8 mouse cellular contexts compared by ENCODE assay signal in genomic region chr2:128177241-128177661, GRCm38 (mm10). TPM values are rescaled to one million over a fixed set of nuclear protein-coding genes. Genes with fewer than 3 reads are reported as not detected.
DNase-seq lines count a peak whose midpoint lies in the region; ATAC-seq and TF ChIP-seq lines count a peak whose summit lies in the region.

No protein-coding gene starts in this region.

- no peaks in the 10 kb centered on the region for H3K9me3 ChIP-seq in forebrain, embryonic 10.5 days
- no peaks in the 10 kb centered on the region for H3K9me3 ChIP-seq in forebrain, postnatal 0 days (ENCODE audit: low read length)
- H3K9me3 ChIP-seq in midbrain, embryonic 10.5 days (replicated peaks), result no peaks in the 10 kb centered on the region
- H3K9me3 ChIP-seq in midbrain, embryonic 16.5 days (replicated peaks; ENCODE audit: control insufficient read depth, low read length, poor library complexity, severe bottlenecking), result no peaks in the 10 kb centered on the region
- no peaks in the 10 kb centered on the region for H3K9me3 ChIP-seq in heart, embryonic 10.5 days
- no peaks in the 10 kb centered on the region for H3K9me3 ChIP-seq in stomach, embryonic 15.5 days

- no peak overlapping the region for H3K4me2 ChIP-seq in forebrain, postnatal 0 days (ENCODE audit: low read depth)
- H3K4me2 ChIP-seq in midbrain, embryonic 16.5 days (ENCODE audit: low read length), result no peak overlapping the region
- no peak overlapping the region for H3K4me2 ChIP-seq in stomach, embryonic 15.5 days

- H3K36me3 ChIP-seq in forebrain, embryonic 10.5 days (replicated peaks), result no peaks in the 10 kb centered on the region
- no peaks in the 10 kb centered on the region for H3K36me3 ChIP-seq in forebrain, postnatal 0 days (ENCODE audit: insufficient read depth)
- no peaks in the 10 kb centered on the region for H3K36me3 ChIP-seq in midbrain, embryonic 10.5 days
- no peaks in the 10 kb centered on the region for H3K36me3 ChIP-seq in midbrain, embryonic 16.5 days (ENCODE audit: control insufficient read depth, insufficient read depth, low read length)
- no peaks in the 10 kb centered on the region for H3K36me3 ChIP-seq in heart, embryonic 10.5 days
- no peaks in the 10 kb centered on the region for H3K36me3 ChIP-seq in stomach, embryonic 15.5 days

- no peak; the same call in 1 of the 2 replicates for ATAC-seq in forebrain, postnatal 0 days
- no peak for ATAC-seq in midbrain, embryonic 16.5 days
- ATAC-seq in stomach, embryonic 15.5 days (ENCODE audit: insufficient read depth, low FRiP score, low read depth), result no peak

- H3K27me3 ChIP-seq in forebrain, embryonic 10.5 days (ENCODE audit: poor library complexity, severe bottlenecking), result 0 out of 2 replicates have a peak, but pooled peaks cover 7% of the 10 kb centered on the region
- no peaks in the 10 kb centered on the region for H3K27me3 ChIP-seq in forebrain, postnatal 0 days (ENCODE audit: insufficient read depth, low read length)
- no peaks in the 10 kb centered on the region for H3K27me3 ChIP-seq in midbrain, embryonic 10.5 days (ENCODE audit: low read depth, poor library complexity, severe bottlenecking)
- H3K27me3 ChIP-seq in midbrain, embryonic 16.5 days (ENCODE audit: control insufficient read depth, insufficient read depth, low read depth, low read length), result no peaks in the 10 kb centered on the region
- no peaks in the 10 kb centered on the region for H3K27me3 ChIP-seq in heart, embryonic 10.5 days (ENCODE audit: insufficient read depth, poor library complexity, severe bottlenecking)
- no peaks in the 10 kb centered on the region for H3K27me3 ChIP-seq in stomach, embryonic 15.5 days (replicated peaks)

- H3K27ac ChIP-seq in forebrain, embryonic 10.5 days, result peak overlapping the region; percentile 69; the same call in 1 of the 2 replicates
- no peak overlapping the region for H3K27ac ChIP-seq in forebrain, postnatal 0 days (ENCODE audit: low read depth, low read length)
- H3K27ac ChIP-seq in midbrain, embryonic 10.5 days (replicated peaks), result 0 out of 2 replicates have a peak overlapping the region, but pooled peaks have one; percentile 13
- no peak overlapping the region for H3K27ac ChIP-seq in midbrain, embryonic 16.5 days (ENCODE audit: low read length)
- H3K27ac ChIP-seq in heart, embryonic 10.5 days, result peak overlapping the region; percentile 78
- H3K27ac ChIP-seq in stomach, embryonic 15.5 days, result peak overlapping the region; percentile 27; the same call in 1 of the 2 replicates

- 58% methylated on average over 5 of the region's 5 CpGs for WGBS in forebrain, embryonic 10.5 days
- WGBS in forebrain, postnatal 0 days, result 41% methylated on average over 5 of the region's 5 CpGs
- WGBS in midbrain, embryonic 10.5 days, result 66% methylated on average over 5 of the region's 5 CpGs
- WGBS in midbrain, embryonic 16.5 days, result 53% methylated on average over 5 of the region's 5 CpGs
- WGBS in heart, embryonic 10.5 days, result 25% methylated on average over 5 of the region's 5 CpGs
- WGBS in stomach, embryonic 15.5 days, result 51% methylated on average over 5 of the region's 5 CpGs

- TF ChIP-seq CTCF in forebrain, postnatal 0 days (IDR thresholded peaks at IDR 0.05; ENCODE audit: low read depth), result no peak

- no peak overlapping the region for H3K4me3 ChIP-seq in forebrain, embryonic 10.5 days
- no peak overlapping the region for H3K4me3 ChIP-seq in forebrain, postnatal 0 days (ENCODE audit: low read depth, low read length)
- no peak overlapping the region for H3K4me3 ChIP-seq in midbrain, embryonic 10.5 days
- no peak overlapping the region for H3K4me3 ChIP-seq in midbrain, embryonic 16.5 days (ENCODE audit: low read depth, low read length)
- H3K4me3 ChIP-seq in heart, embryonic 10.5 days, result no peak overlapping the region
- H3K4me3 ChIP-seq in stomach, embryonic 15.5 days (replicated peaks), result no peak overlapping the region

- H3K9ac ChIP-seq in forebrain, postnatal 0 days, result no peak overlapping the region
- no peak overlapping the region for H3K9ac ChIP-seq in midbrain, embryonic 16.5 days (ENCODE audit: low read depth, low read length)
- no peak overlapping the region for H3K9ac ChIP-seq in stomach, embryonic 15.5 days

- H3K4me1 ChIP-seq in forebrain, embryonic 10.5 days, result peaks cover 41% of the 10 kb centered on the region
- no peaks in the 10 kb centered on the region for H3K4me1 ChIP-seq in forebrain, postnatal 0 days (ENCODE audit: insufficient read depth)
- peaks cover 47% of the 10 kb centered on the region for H3K4me1 ChIP-seq in midbrain, embryonic 10.5 days
- peaks cover 10% of the 10 kb centered on the region for H3K4me1 ChIP-seq in midbrain, embryonic 16.5 days (ENCODE audit: control insufficient read depth, insufficient read depth, low read length)
- H3K4me1 ChIP-seq in heart, embryonic 10.5 days, result peaks cover 61% of the 10 kb centered on the region
- H3K4me1 ChIP-seq in stomach, embryonic 15.5 days, result peaks cover 18% of the 10 kb centered on the region

- no peak for DNase-seq in forebrain, embryonic 10.5 days (ENCODE audit: extremely low spot score, low spot score)
- DNase-seq in forebrain, postnatal 0 days, result no peak
- DNase-seq in midbrain, embryonic 10.5 days (ENCODE audit: low spot score), result no peak
- no peak for DNase-seq in heart, embryonic 10.5 days (ENCODE audit: low spot score)
- no peak for DNase-seq in layer of hippocampus, postnatal 25 days (ENCODE audit: extremely low spot score in 1 of 2, low spot score in 1 of 2)
- DNase-seq in urinary bladder, postnatal 10 days (ENCODE audit: low spot score), result no peak

RNA-seq across cellular contexts. Expression of gene Bcl2l11, which starts 51.4 kb away (rescaled TPM):
- polyA plus RNA-seq in forebrain, embryonic 10.5 days (2016; fragmentation: Nextera tagmentation; extraction: Ambion mirVana), result 22.1 and 26.3 TPM in 2 replicates
- total RNA-seq in forebrain, postnatal 0 days (2014; rRNA removed), result 5.2 and 11.2 TPM in 2 replicates
- 4.9 and 6.7 TPM in 2 replicates for polyA plus RNA-seq in forebrain, postnatal 0 days (2015; fragmentation: Nextera tagmentation; extraction: Ambion mirVana)
- polyA plus RNA-seq in midbrain, embryonic 10.5 days (2016; fragmentation: Nextera tagmentation; extraction: Ambion mirVana), result 25.0 and 25.1 TPM in 2 replicates
- polyA plus RNA-seq in midbrain, embryonic 16.5 days (2015; fragmentation: Nextera tagmentation; extraction: Ambion mirVana), result 7.4 and 9.4 TPM in 2 replicates
- 16.9 and 17.4 TPM in 2 replicates for polyA plus RNA-seq in heart, embryonic 10.5 days (2016; fragmentation: Nextera tagmentation; extraction: Ambion mirVana)
- 17.4 and 19.9 TPM in 2 replicates for polyA plus RNA-seq in stomach, embryonic 15.5 days (2015; fragmentation: Nextera tagmentation; extraction: Ambion mirVana)
- total RNA-seq in layer of hippocampus, postnatal 25 days (2021), result 1 to 10 TPM; 6.2 to 6.7 TPM

Comparison
In these comparisons a context has a peak if more than half of its experiments do, and no peak if none do; other contexts are left out.
1. H3K27ac ChIP-seq: peak in forebrain, embryonic 10.5 days (single experiment), midbrain, embryonic 10.5 days (single experiment), heart, embryonic 10.5 days (single experiment) and stomach, embryonic 15.5 days (single experiment); none in forebrain, postnatal 0 days (single experiment) and midbrain, embryonic 16.5 days (single experiment).